Mouse (Mus musculus) inflammation-experienced regulatory T-cells, adult 16 weeks (primary cell): ENCODE measurements around the gene Olfr137. TPM values are rescaled to one million over a fixed set of nuclear protein-coding genes. Genes with fewer than 3 reads are reported as not detected.

Experiments
- polyA plus RNA-seq: library from polyadenylated mRNA; unstranded; fragments of 100-300 nt; shearing (Covaris generic); gene quantifications from one replicate; pipeline ENCODE4 v1.2.1, GENCODE M21; 2017

The Olfr137 gene
- not detected for polyA plus RNA-seq

DNA sequence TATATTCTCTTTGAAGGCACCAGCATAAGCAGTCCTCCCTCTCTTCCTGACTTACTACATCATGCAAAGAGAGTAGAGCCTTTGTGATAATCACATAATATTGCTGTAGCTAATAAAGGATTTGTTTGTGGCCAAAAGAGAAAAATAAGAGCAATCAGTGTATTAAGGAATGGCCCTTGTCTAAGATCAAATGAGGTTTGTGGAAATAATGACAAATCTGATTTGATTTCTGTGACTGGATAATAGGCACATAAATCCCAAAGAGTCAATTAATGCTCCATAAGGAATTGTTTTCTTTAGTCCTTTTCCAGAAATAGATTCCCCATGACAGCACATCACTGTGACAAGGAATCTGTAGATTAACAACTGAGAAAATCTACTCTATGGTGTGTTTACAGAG is at the start of gene Olfr137:
Gene Olfr137, minus strand, starts transcription at position 101 of the 400 bp plus-strand sequence.

DNA sequence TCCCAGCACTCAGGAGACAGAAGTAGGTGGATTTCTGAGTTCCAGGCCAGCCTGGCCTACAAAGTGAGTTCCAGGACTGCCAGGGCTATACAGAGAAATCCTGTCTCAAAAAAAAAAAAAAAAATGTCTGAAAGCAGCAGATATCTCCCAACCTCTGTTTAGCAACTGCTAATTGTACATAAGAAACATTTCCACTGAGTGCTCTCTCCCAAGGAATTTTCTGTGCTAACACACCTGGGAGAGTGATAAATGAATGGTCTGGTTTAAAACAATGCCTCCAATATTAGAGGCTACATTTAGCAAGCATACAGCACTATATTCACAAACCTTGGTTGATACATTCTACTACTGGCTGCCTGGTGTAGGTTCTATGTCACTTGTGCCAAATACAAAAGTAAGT is 22.2 kb upstream of the Olfr137 start, which contains the start of gene Olfr136:
Gene Olfr136, plus strand, starts transcription at position 301 of the 400 bp plus-strand sequence.

DNA sequence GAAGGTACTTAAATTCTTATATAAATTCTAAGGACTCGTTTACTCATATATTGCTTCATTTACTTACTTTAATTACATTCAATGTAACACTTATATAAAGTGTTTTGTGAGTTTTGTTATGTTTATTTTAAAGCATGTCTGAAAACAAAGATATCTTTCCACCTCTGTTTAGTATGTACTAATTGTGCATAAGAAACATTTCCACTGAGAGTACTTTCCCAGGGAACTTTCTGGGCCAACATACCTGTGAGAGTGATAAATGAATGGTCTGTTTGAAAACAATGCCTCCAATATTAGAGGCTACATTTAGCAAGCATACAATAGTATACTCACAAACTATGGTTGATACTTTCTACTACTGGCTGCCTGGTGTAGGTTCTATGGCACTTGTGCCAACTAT is 46.6 kb downstream of the Olfr137 start, which contains the start of gene Olfr138:
Gene Olfr138, plus strand, starts transcription at position 301 of the 400 bp plus-strand sequence.

Other genes starting within 250 kb of the Olfr137 start
- gene Olfr129, start 247.5 kb downstream of the Olfr137 start, polyA plus RNA-seq, result not detected
- gene Olfr130, start 243.6 kb downstream of the Olfr137 start, polyA plus RNA-seq, result not detected
- gene Olfr131, start 218.9 kb downstream of the Olfr137 start, polyA plus RNA-seq, result not detected
- not detected for gene Olfr132, start 173.0 kb downstream of the Olfr137 start, polyA plus RNA-seq
- not detected for gene Olfr133, start 162.3 kb downstream of the Olfr137 start, polyA plus RNA-seq
- gene Olfr134, start 136.2 kb downstream of the Olfr137 start, polyA plus RNA-seq, result not detected
- gene Olfr135, start 103.2 kb downstream of the Olfr137 start, polyA plus RNA-seq, result not detected
- not detected for gene Olfr138, start 46.5 kb downstream of the Olfr137 start, polyA plus RNA-seq
- gene Olfr136, start 22.3 kb upstream of the Olfr137 start, polyA plus RNA-seq, result not detected
- gene Esp36, start 112.6 kb upstream of the Olfr137 start, polyA plus RNA-seq, result not detected
- gene Esp34, start 246.6 kb upstream of the Olfr137 start, polyA plus RNA-seq, result not detected